Mouse (Mus musculus): ENCODE measurements around the gene Lsg1. TPM values are rescaled to one million over a fixed set of nuclear protein-coding genes. Genes with fewer than 3 reads are reported as not detected.

Gene Lsg1
- polyA plus RNA-seq, 1 experiment from 2014 or later: 65.0 TPM

DNA sequence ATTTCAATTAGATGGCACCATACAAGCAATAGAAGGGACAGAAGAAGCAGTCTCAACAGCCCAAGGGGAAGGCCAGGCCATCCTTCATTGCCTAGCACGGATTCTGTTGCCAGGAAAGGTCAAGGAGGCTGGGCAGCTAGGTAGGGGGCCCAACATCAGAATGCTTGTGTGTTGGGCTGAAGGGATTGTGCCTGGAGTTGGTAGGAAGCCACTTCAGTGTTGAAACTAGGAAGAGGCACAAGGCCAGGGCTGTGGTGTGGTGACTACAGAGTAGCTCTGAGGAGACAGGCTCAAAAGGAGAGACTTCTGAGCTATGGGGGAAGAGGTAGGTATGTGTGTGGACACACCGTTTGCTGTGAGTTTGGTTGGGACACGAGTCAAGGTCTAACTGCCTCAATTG is 8.0 kb upstream of the Lsg1 start:
- Histone ChIP-seq H3K27ac (ENCODE audit: low read length) (no peak overlapping the region), H3K36me3 (ENCODE audit: control insufficient read depth, insufficient read depth, low read length) (no peaks in the 10 kb centered on the region), H3K9me3 (ENCODE audit: control insufficient read depth, low read depth, low read length) (no peaks in the 10 kb centered on the region), H3K9ac (replicated peaks; ENCODE audit: low read depth, low read length) (no peak overlapping the region), H3K4me3 (ENCODE audit: low read depth, low read length) (no peak overlapping the region), H3K4me1 (ENCODE audit: control insufficient read depth, insufficient read depth, low read length) (peaks cover 5% of the 10 kb centered on the region; the same call in 1 of the 2 replicates), H3K27me3 (ENCODE audit: control insufficient read depth, insufficient read depth, low read length) (no peaks in the 10 kb centered on the region), H3K4me2 (replicated peaks; ENCODE audit: low read depth, low read length) (no peak overlapping the region)
- WGBS: 55% methylated on average over 3 of the region's 3 CpGs
- no peak for ATAC-seq (ENCODE audit: insufficient number of reproducible peaks, insufficient read depth, low FRiP score, low read depth)

DNA sequence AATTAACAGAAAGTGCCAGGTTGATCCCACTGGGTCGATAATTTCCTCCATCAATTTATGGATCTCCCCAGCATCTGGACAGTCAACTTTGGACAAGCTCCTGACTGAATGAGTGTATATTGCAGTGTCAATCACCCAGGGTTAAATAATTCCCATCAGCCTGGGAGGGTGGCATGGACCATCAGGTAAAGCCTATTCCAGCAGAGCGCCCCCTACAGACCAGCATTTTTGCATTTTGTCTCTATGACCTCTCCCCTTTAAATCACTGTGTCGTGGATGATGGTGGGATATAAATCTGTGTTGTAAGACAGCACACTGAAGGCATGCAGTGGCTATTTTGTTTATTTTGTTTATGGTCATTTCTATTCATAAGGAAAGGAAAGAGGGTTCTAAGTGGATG is 4.6 kb upstream of the Lsg1 start:
- no peaks in the 10 kb centered on the region for H3K27me3 ChIP-seq (ENCODE audit: control insufficient read depth, insufficient read depth, low read length)
- no peaks in the 10 kb centered on the region for H3K36me3 ChIP-seq (ENCODE audit: control insufficient read depth, insufficient read depth, low read length)
- H3K4me2 ChIP-seq (replicated peaks; ENCODE audit: low read depth, low read length): no peak overlapping the region
- no peak overlapping the region for H3K9ac ChIP-seq (replicated peaks; ENCODE audit: low read depth, low read length)
- H3K9me3 ChIP-seq (ENCODE audit: control insufficient read depth, low read depth, low read length): no peaks in the 10 kb centered on the region
- WGBS: 41% methylated on average over 3 of the region's 3 CpGs
- H3K27ac ChIP-seq (ENCODE audit: low read length): no peak overlapping the region
- no peak overlapping the region for H3K4me3 ChIP-seq (ENCODE audit: low read depth, low read length)
- no peak for ATAC-seq (ENCODE audit: insufficient number of reproducible peaks, insufficient read depth, low FRiP score, low read depth)
- H3K4me1 ChIP-seq (ENCODE audit: control insufficient read depth, insufficient read depth, low read length): no peaks in the 10 kb centered on the region; the same call in 1 of the 2 replicates

- Histone ChIP-seq H3K4me2 (replicated peaks; ENCODE audit: low read depth, low read length) (no peak overlapping the region), H3K9ac (replicated peaks; ENCODE audit: low read depth, low read length) (no peak overlapping the region), H3K4me3 (ENCODE audit: low read depth, low read length) (no peak overlapping the region), H3K36me3 (ENCODE audit: control insufficient read depth, insufficient read depth, low read length) (no peaks in the 10 kb centered on the region), H3K9me3 (ENCODE audit: control insufficient read depth, low read depth, low read length) (no peaks in the 10 kb centered on the region), H3K27me3 (ENCODE audit: control insufficient read depth, insufficient read depth, low read length) (no peaks in the 10 kb centered on the region), H3K27ac (ENCODE audit: low read length) (no peak overlapping the region), H3K4me1 (ENCODE audit: control insufficient read depth, insufficient read depth, low read length) (no peaks in the 10 kb centered on the region; the same call in 1 of the 2 replicates)
- ATAC-seq (ENCODE audit: insufficient number of reproducible peaks, insufficient read depth, low FRiP score, low read depth): no peak
- 28% methylated on average over 7 of the region's 7 CpGs for WGBS
These were observed 3.1 kb upstream of the Lsg1 start for GRCm38 (mm10) chr16:30590264-30591209.

DNA sequence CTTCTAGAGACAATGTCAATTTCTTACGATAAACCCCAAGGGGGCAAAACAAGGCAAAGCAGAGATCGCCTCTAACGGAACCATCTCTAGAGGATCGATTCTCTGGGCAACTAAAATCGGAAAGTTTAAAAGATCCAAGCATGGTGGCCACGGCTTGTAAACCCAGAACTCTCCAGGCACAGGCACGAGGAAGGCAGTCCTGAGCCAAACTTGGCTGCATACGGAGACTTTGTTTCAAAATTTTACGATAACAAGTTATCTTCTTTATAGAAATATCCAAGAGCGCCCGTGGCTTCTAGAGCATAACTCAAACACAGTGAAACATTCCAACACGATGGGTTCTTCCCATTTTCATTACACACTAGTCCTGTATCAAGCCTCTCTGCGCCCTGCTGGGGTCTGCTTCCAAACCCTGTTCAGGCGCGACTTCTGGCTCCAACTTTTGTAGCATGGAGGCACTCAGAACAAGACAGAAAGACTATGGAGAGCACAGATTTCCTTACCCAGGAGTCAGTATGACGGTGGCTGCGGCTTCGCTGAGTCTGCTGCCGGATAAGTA is 378 bp downstream of the Lsg1 start:
- H3K4me1 ChIP-seq (ENCODE audit: control insufficient read depth, insufficient read depth, low read length): no peaks in the 10 kb centered on the region; the same call in 1 of the 2 replicates

DNA sequence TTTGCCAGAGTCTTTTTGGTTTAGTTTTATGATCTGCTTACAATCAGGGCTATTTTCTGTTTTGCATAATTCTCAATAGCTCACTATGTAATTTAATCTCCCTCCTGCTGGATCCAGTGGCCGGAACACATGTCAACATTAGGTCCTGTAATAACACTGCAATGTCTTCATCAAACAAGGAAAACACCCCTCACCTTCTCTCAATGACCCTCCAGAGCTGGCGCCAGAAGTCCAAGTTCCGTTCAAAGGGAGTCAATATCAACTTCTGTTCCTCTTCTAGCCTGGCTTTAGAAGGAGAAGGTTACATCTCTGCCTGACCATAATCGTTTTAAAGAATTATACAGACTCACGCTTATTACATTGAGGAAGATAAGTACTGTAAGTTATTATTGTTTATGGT is 6.6 kb downstream of the Lsg1 start:
- ATAC-seq (ENCODE audit: insufficient number of reproducible peaks, insufficient read depth, low FRiP score, low read depth): no peak
- Histone ChIP-seq H3K9ac (replicated peaks; ENCODE audit: low read depth, low read length) (no peak overlapping the region), H3K27me3 (ENCODE audit: control insufficient read depth, insufficient read depth, low read length) (no peaks in the 10 kb centered on the region), H3K4me3 (ENCODE audit: low read depth, low read length) (no peak overlapping the region), H3K4me1 (ENCODE audit: control insufficient read depth, insufficient read depth, low read length) (no peaks in the 10 kb centered on the region), H3K27ac (ENCODE audit: low read length) (no peak overlapping the region), H3K9me3 (ENCODE audit: control insufficient read depth, low read depth, low read length) (no peaks in the 10 kb centered on the region), H3K4me2 (replicated peaks; ENCODE audit: low read depth, low read length) (no peak overlapping the region), H3K36me3 (ENCODE audit: control insufficient read depth, insufficient read depth, low read length) (peaks cover 80% of the 10 kb centered on the region)
- 92% methylated on average over 5 of the region's 5 CpGs for WGBS

More for the DNA sequence above, 378 bp downstream of the Lsg1 start:
- Histone ChIP-seq H3K9me3 (ENCODE audit: control insufficient read depth, low read depth, low read length) (no peaks in the 10 kb centered on the region), H3K4me3 (ENCODE audit: low read depth, low read length) (peak overlapping the region; percentile 65), H3K9ac (replicated peaks; ENCODE audit: low read depth, low read length) (peak overlapping the region; percentile 66), H3K27ac (ENCODE audit: low read length) (peak overlapping the region; percentile 69; the same call in 1 of the 2 replicates), H3K27me3 (ENCODE audit: control insufficient read depth, insufficient read depth, low read length) (no peaks in the 10 kb centered on the region), H3K4me2 (replicated peaks; ENCODE audit: low read depth, low read length) (peak overlapping the region; percentile 66), H3K36me3 (ENCODE audit: control insufficient read depth, insufficient read depth, low read length) (peaks cover 26% of the 10 kb centered on the region)
- no peak for ATAC-seq (ENCODE audit: insufficient number of reproducible peaks, insufficient read depth, low FRiP score, low read depth)
- WGBS: 3% methylated on average over 19 of the region's 19 CpGs

DNA sequence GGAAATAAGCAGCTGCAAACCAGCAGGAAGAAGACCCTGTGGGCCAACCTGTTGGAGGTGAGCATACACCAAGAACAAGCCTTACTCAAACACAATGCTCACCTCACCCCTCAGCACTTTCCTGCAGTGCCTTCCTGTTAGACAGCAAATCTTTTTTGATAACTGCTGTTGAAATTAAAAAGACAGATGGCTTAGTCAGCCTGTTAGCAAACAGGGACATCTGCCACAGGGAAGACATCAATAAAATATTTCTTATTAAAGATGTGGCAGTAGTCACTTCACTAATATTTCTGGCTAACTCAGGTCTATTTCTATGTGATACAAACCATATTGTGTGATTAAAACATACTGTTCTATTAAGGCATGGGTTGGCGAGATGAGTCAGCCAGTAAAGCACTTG is 11.0 kb downstream of the Lsg1 start:
- Histone ChIP-seq H3K4me1 (ENCODE audit: control insufficient read depth, insufficient read depth, low read length) (no peaks in the 10 kb centered on the region), H3K9ac (replicated peaks; ENCODE audit: low read depth, low read length) (no peak overlapping the region), H3K36me3 (ENCODE audit: control insufficient read depth, insufficient read depth, low read length) (peaks cover 75% of the 10 kb centered on the region), H3K27ac (ENCODE audit: low read length) (no peak overlapping the region), H3K4me3 (ENCODE audit: low read depth, low read length) (no peak overlapping the region), H3K27me3 (ENCODE audit: control insufficient read depth, insufficient read depth, low read length) (no peaks in the 10 kb centered on the region), H3K9me3 (ENCODE audit: control insufficient read depth, low read depth, low read length) (no peaks in the 10 kb centered on the region), H3K4me2 (replicated peaks; ENCODE audit: low read depth, low read length) (no peak overlapping the region)
- 92% methylated on average over 1 of the region's 1 CpGs for WGBS
- ATAC-seq (ENCODE audit: insufficient number of reproducible peaks, insufficient read depth, low FRiP score, low read depth): no peak

- no peak for ATAC-seq (ENCODE audit: insufficient number of reproducible peaks, insufficient read depth, low FRiP score, low read depth)
- Histone ChIP-seq H3K4me2 (replicated peaks; ENCODE audit: low read depth, low read length) (no peak overlapping the region), H3K9me3 (ENCODE audit: control insufficient read depth, low read depth, low read length) (no peaks in the 10 kb centered on the region), H3K27me3 (ENCODE audit: control insufficient read depth, insufficient read depth, low read length) (no peaks in the 10 kb centered on the region), H3K4me1 (ENCODE audit: control insufficient read depth, insufficient read depth, low read length) (no peaks in the 10 kb centered on the region), H3K4me3 (ENCODE audit: low read depth, low read length) (no peak overlapping the region), H3K36me3 (ENCODE audit: control insufficient read depth, insufficient read depth, low read length) (peaks cover 76% of the 10 kb centered on the region), H3K9ac (replicated peaks; ENCODE audit: low read depth, low read length) (no peak overlapping the region), H3K27ac (ENCODE audit: low read length) (no peak overlapping the region)
- 86% methylated on average over 7 of the region's 7 CpGs for WGBS
These were observed 11.6 kb downstream of the Lsg1 start for GRCm38 (mm10) chr16:30575815-30576214.

- Histone ChIP-seq H3K9me3 (ENCODE audit: control insufficient read depth, low read depth, low read length) (no peaks in the 10 kb centered on the region), H3K4me3 (ENCODE audit: low read depth, low read length) (no peak overlapping the region), H3K4me1 (ENCODE audit: control insufficient read depth, insufficient read depth, low read length) (no peaks in the 10 kb centered on the region), H3K27ac (ENCODE audit: low read length) (no peak overlapping the region), H3K27me3 (ENCODE audit: control insufficient read depth, insufficient read depth, low read length) (no peaks in the 10 kb centered on the region), H3K36me3 (ENCODE audit: control insufficient read depth, insufficient read depth, low read length) (peaks cover 80% of the 10 kb centered on the region), H3K4me2 (replicated peaks; ENCODE audit: low read depth, low read length) (no peak overlapping the region), H3K9ac (replicated peaks; ENCODE audit: low read depth, low read length) (no peak overlapping the region)
- 36% methylated on average over 4 of the region's 4 CpGs for WGBS
- no peak for ATAC-seq (ENCODE audit: insufficient number of reproducible peaks, insufficient read depth, low FRiP score, low read depth)
These were observed 15.2 kb downstream of the Lsg1 start for GRCm38 (mm10) chr16:30572239-30572638.
